12 mouse cellular contexts compared by ENCODE assay signal in genomic region chr14:47756411-47757065, GRCm38 (mm10).
DNase-seq lines count a peak whose midpoint lies in the region; ATAC-seq and TF ChIP-seq lines count a peak whose summit lies in the region.
"Had no signal": no experiment of that assay in that cellular context is flagged by ENCODE, and none has a peak within 500 bp of the region (broad histone marks: within the 10 kb centered on the region; RNA-seq: fewer than 3 reads in every experiment).

No protein-coding gene starts in this region.

- no peak overlapping the region for H3K4me2 ChIP-seq in kidney, postnatal 0 days (ENCODE audit: low read length)
- no peak overlapping the region for H3K4me2 ChIP-seq in kidney, embryonic 15.5 days
- H3K4me2 ChIP-seq: hindbrain, embryonic 14.5 days had no signal

- intact Hi-C loops in left cerebral cortex, postnatal 25 days (cut with DNase I) = no loop called here

- no peaks in the 10 kb centered on the region for H3K27me3 ChIP-seq in kidney, postnatal 0 days (ENCODE audit: insufficient read depth, low read length)
- H3K27me3 ChIP-seq in kidney, embryonic 15.5 days = no peaks in the 10 kb centered on the region

- H3K36me3 ChIP-seq in kidney, postnatal 0 days (ENCODE audit: insufficient read depth, low read length) = no peaks in the 10 kb centered on the region
- H3K36me3 ChIP-seq in kidney, embryonic 15.5 days = no peaks in the 10 kb centered on the region

- H3K4me1 ChIP-seq in kidney, postnatal 0 days (replicated peaks; ENCODE audit: insufficient read depth, low read length) = no peaks in the 10 kb centered on the region; the same call in 1 of the 2 replicates
- H3K4me1 ChIP-seq in kidney, embryonic 15.5 days = 0 out of 2 replicates have a peak, but pooled peaks cover 9% of the 10 kb centered on the region

- DNase-seq in kidney, postnatal 0 days (ENCODE audit: low spot score) = peak; percentile 67
- peak; percentile 44 to 52 for DNase-seq in urinary bladder, postnatal 36 days (ENCODE audit: low spot score in 2 of 2)
- no peak for DNase-seq in urinary bladder, postnatal 10 days (ENCODE audit: low spot score)
- DNase-seq in gastrocnemius, postnatal 25 days = peak; percentile 60
- no peak for DNase-seq in left cerebral cortex, postnatal 25 days (ENCODE audit: low spot score in 2 of 2)
- DNase-seq in frontal cortex, postnatal 10 days (ENCODE audit: low spot score in 2 of 2) = no peak
- DNase-seq: adrenal gland, adult 2 months; cerebellum, postnatal 14 days; midbrain, embryonic 14.5 days had no signal

- no peak for TF ChIP-seq CTCF in kidney, postnatal 0 days (IDR thresholded peaks at IDR 0.05; ENCODE audit: low read depth)

- no peak overlapping the region for H3K9ac ChIP-seq in kidney, postnatal 0 days (ENCODE audit: low read depth, low read length)
- H3K9ac ChIP-seq in kidney, embryonic 15.5 days = no peak overlapping the region
- H3K9ac ChIP-seq: hindbrain, embryonic 14.5 days had no signal

- H3K4me3 ChIP-seq in kidney, postnatal 0 days (replicated peaks; ENCODE audit: low read depth, low read length) = no peak overlapping the region
- no peak overlapping the region for H3K4me3 ChIP-seq in kidney, embryonic 15.5 days (replicated peaks)

- no peak for ATAC-seq in kidney, postnatal 0 days (replicated peaks; ENCODE audit: low FRiP score, low read depth)
- ATAC-seq in kidney, embryonic 15.5 days (replicated peaks; ENCODE audit: low FRiP score) = no peak
- ATAC-seq in megakaryocyte progenitor cell, adult 5-6 weeks (replicated peaks; ENCODE audit: poor library complexity) = no peak

- no peaks in the 10 kb centered on the region for H3K9me3 ChIP-seq in kidney, postnatal 0 days (replicated peaks; ENCODE audit: low read length)
- no peaks in the 10 kb centered on the region for H3K9me3 ChIP-seq in kidney, embryonic 15.5 days (replicated peaks)

- H3K27ac ChIP-seq in kidney, postnatal 0 days = no peak overlapping the region
- H3K27ac ChIP-seq in kidney, embryonic 15.5 days = no peak overlapping the region
- H3K27ac ChIP-seq: hindbrain, embryonic 14.5 days had no signal

- 73% methylated on average over 9 of the region's 9 CpGs for WGBS in kidney, postnatal 0 days
- 83% methylated on average over 9 of the region's 9 CpGs for WGBS in kidney, embryonic 15.5 days

Comparison
In these comparisons a context has a peak if more than half of its experiments do, and no peak if none do; other contexts are left out.
1. DNase-seq: peak in kidney, postnatal 0 days (single experiment), urinary bladder, postnatal 36 days (2 of 2) and gastrocnemius, postnatal 25 days (single experiment); none in urinary bladder, postnatal 10 days (single experiment), left cerebral cortex, postnatal 25 days (0 of 2) and frontal cortex, postnatal 10 days (0 of 2).